Mouse (Mus musculus) cerebellum, adult 2 months (tissue): ENCODE data around the gene Nup62. TPM values are rescaled to one million over a fixed set of nuclear protein-coding genes. Genes with fewer than 3 reads are reported as not detected.
A peak's percentile ranks its signal among the peaks of the same experiment; 100 is the strongest.

Experiments
- DNase-seq, 2 experiments: peaks; one replicate each; pipeline ENCODE4 v3.0.0; 2021
- H3K27ac ChIP-seq: fragments of 200-500 bp; 2 replicates; pipeline ENCODE4 v1.5.1; 2012; ENCODE audit warnings: low read length, control low read depth, inconsistent platforms; ENCODE audit not compliant: insufficient read depth
- H3K27me3 ChIP-seq: fragments of 200-500 bp; 2 replicates; pipeline ENCODE4 v1.6.1; 2012; ENCODE audit warnings: inconsistent platforms, mild to moderate bottlenecking, low read length, moderate library complexity; ENCODE audit not compliant: control insufficient read depth, insufficient read depth
- H3K4me1 ChIP-seq: fragments of 200-500 bp; 2 replicates; pipeline ENCODE4 v1.6.1; 2011; ENCODE audit warnings: low read length; ENCODE audit not compliant: control insufficient read depth, insufficient read depth
- H3K4me3 ChIP-seq: fragments of 200-500 bp; replicated peaks from 2 replicates; pipeline ENCODE3; 2011; ENCODE audit warnings: mild to moderate bottlenecking, low read depth, low read length, control low read depth; ENCODE audit not compliant: insufficient read depth
- CTCF ChIP-seq: fragments of 200-500 bp; IDR thresholded peaks from 2 replicates; pipeline ENCODE4 v1.5.1; 2011; ENCODE audit warnings: low read depth, mild to moderate bottlenecking, control low read depth, low read length, moderate library complexity, borderline replicate concordance; ENCODE audit not compliant: insufficient read depth
- POLR2A ChIP-seq: fragments of 200-500 bp; IDR thresholded peaks from 2 replicates; pipeline ENCODE4 v1.6.1; 2011; ENCODE audit warnings: low read length, control low read depth, borderline replicate concordance; ENCODE audit not compliant: insufficient read depth
- WGBS: fragments of 180-500 bp; shearing (Covaris S2); methylation state at CpG from one replicate; pipeline ENCODE4 v1.1.7; 2018; 5-methylcytosine and 5-hydroxymethylcytosine counted together
- polyA plus RNA-seq: library from polyadenylated mRNA; depleted of rRNA; stranded (reverse); fragments of >200 nt; gene quantifications from 2 replicates; pipeline ENCODE4 v1.2.3, GENCODE M21; 2012

Nup62 gene
- polyA plus RNA-seq, 1 experiment: 29.4 TPM

- peak overlapping the region; percentile 36; the same call in 1 of the 2 replicates for H3K27ac ChIP-seq
- peaks cover 48% of the 10 kb centered on the region for H3K4me1 ChIP-seq
- WGBS: 30% methylated on average over 24 of the region's 24 CpGs
- H3K4me3 ChIP-seq: no peak overlapping the region
- TF ChIP-seq POLR2A: peak; percentile 27; the same call in 1 of the 2 replicates
- no peak for TF ChIP-seq CTCF
- DNase-seq: peak; percentile 38 to 44
- H3K27me3 ChIP-seq: no peaks in the 10 kb centered on the region
Observed at GRCm38 (mm10) chr7:44864595-44865542, 49.0 kb downstream of the Nup62 start.

GRCm38 (mm10) chr7:44866276-44867009 lies 50.6 kb downstream of the Nup62 start:
- peaks cover 37% of the 10 kb centered on the region for H3K4me1 ChIP-seq
- H3K27me3 ChIP-seq: no peaks in the 10 kb centered on the region
- TF ChIP-seq POLR2A: no peak
- TF ChIP-seq CTCF: no peak
- DNase-seq: peak; percentile 58 to 61
- H3K27ac ChIP-seq: peak overlapping the region; percentile 2; the same call in 1 of the 2 replicates
- peak overlapping the region; percentile 1 for H3K4me3 ChIP-seq
- WGBS: 2% methylated on average over 15 of the region's 15 CpGs

GRCm38 (mm10) chr7:44867010-44867702 lies 51.3 kb downstream of the Nup62 start:
- no peak overlapping the region for H3K27ac ChIP-seq
- 23% methylated on average over 19 of the region's 19 CpGs for WGBS
- H3K4me1 ChIP-seq: peaks cover 36% of the 10 kb centered on the region
- H3K27me3 ChIP-seq: no peaks in the 10 kb centered on the region
- peak overlapping the region; percentile 29 for H3K4me3 ChIP-seq
- TF ChIP-seq CTCF (no peak), POLR2A (no peak)
- DNase-seq: peak; percentile 44 to 46

- H3K4me1 ChIP-seq: peaks cover 36% of the 10 kb centered on the region
- TF ChIP-seq POLR2A: no peak
- no peak for TF ChIP-seq CTCF
- H3K27ac ChIP-seq: no peak overlapping the region
Observed at GRCm38 (mm10) chr7:44867802-44868201, 51.9 kb downstream of the Nup62 start.

GRCm38 (mm10) chr7:44868465-44868864 lies 52.6 kb downstream of the Nup62 start:
- peak in 1 of 2 experiments; percentile 31 for DNase-seq
- no peak overlapping the region for H3K27ac ChIP-seq
- H3K27me3 ChIP-seq: no peaks in the 10 kb centered on the region
- TF ChIP-seq CTCF (no peak), POLR2A (no peak)
- H3K4me1 ChIP-seq: peaks cover 34% of the 10 kb centered on the region
- WGBS: under 1% methylated on average over 16 of the region's 16 CpGs
- peak overlapping the region; percentile 53 for H3K4me3 ChIP-seq

More at GRCm38 (mm10) chr7:44867802-44868201, 51.9 kb downstream of the Nup62 start:
- Histone ChIP-seq H3K4me3 (peak overlapping the region; percentile 53), H3K27me3 (no peaks in the 10 kb centered on the region)
- WGBS: 12% methylated on average over 9 of the region's 9 CpGs
- DNase-seq: peak in 1 of 2 experiments; percentile 24

GRCm38 (mm10) chr7:44868919-44869696 lies 53.2 kb downstream of the Nup62 start:
- H3K4me1 ChIP-seq: peaks cover 33% of the 10 kb centered on the region
- TF ChIP-seq CTCF: no peak
- no peak for TF ChIP-seq POLR2A
- peak overlapping the region; percentile 53 for H3K4me3 ChIP-seq
- WGBS: 1% methylated on average over 95 of the region's 108 CpGs
- no peaks in the 10 kb centered on the region for H3K27me3 ChIP-seq
- peak; percentile 67 to 75 for DNase-seq
- peak overlapping the region; percentile 98 for H3K27ac ChIP-seq
